Mouse (Mus musculus) spleen, adult 2 months (tissue): Measurements from ENCODE around the gene Tob2. TPM values are rescaled to one million over a fixed set of nuclear protein-coding genes. Genes with fewer than 3 reads are reported as not detected.

Experiments used
- DNase-seq, 2 experiments: peaks; one replicate each; pipeline versions ENCODE4 v3.0.0 to v3.0.0-alpha.2; 2012 to 2021; ENCODE audit warnings: low spot score in 2 of 2, low read depth in 1 of 2
- H3K27ac ChIP-seq: fragments of 200-500 bp; 2 replicates; pipeline ENCODE4 v1.5.1; 2012; ENCODE audit warnings: low read length, inconsistent platforms; ENCODE audit not compliant: insufficient read depth
- H3K27me3 ChIP-seq: fragments of 200-500 bp; 2 replicates; pipeline ENCODE4 v1.6.1; 2012; ENCODE audit warnings: mild to moderate bottlenecking, moderate library complexity, low read length, inconsistent platforms; ENCODE audit not compliant: control insufficient read depth, insufficient read depth
- H3K36me3 ChIP-seq: fragments of 200-500 bp; 2 replicates; pipeline ENCODE4 v1.6.1; 2012; ENCODE audit warnings: mild to moderate bottlenecking, low read length, inconsistent platforms; ENCODE audit not compliant: control insufficient read depth, insufficient read depth
- H3K4me1 ChIP-seq: fragments of 200-500 bp; 2 replicates; pipeline ENCODE4 v1.6.1; 2011; ENCODE audit warnings: inconsistent platforms; ENCODE audit not compliant: control insufficient read depth, insufficient read depth, insufficient read length
- H3K4me3 ChIP-seq: fragments of 200-500 bp; 2 replicates; pipeline ENCODE4 v1.5.1; 2011; ENCODE audit warnings: mild to moderate bottlenecking, inconsistent platforms; ENCODE audit not compliant: insufficient read depth, insufficient read length; ENCODE audit errors: extremely low read depth
- CTCF ChIP-seq: fragments of 200-500 bp; IDR thresholded peaks from 2 replicates; pipeline ENCODE4 v1.5.1; 2011; ENCODE audit warnings: mild to moderate bottlenecking, inconsistent platforms; ENCODE audit not compliant: insufficient read depth, insufficient read length, insufficient replicate concordance; ENCODE audit errors: extremely low read depth
- POLR2A ChIP-seq: fragments of 200-500 bp; IDR thresholded peaks from 2 replicates; pipeline ENCODE4 v1.6.1; 2011; ENCODE audit warnings: low read depth, low read length, inconsistent platforms
- WGBS: fragments of 180-500 bp; shearing (Covaris S2); methylation state at CpG from one replicate; pipeline ENCODE4 v1.1.7; 2018; 5-methylcytosine and 5-hydroxymethylcytosine counted together
- polyA plus RNA-seq: library from polyadenylated mRNA; depleted of rRNA; stranded (reverse); fragments of >200 nt; gene quantifications from 2 replicates; pipeline ENCODE4 v1.2.3, GENCODE M21; 2012

The Tob2 gene
- polyA plus RNA-seq, 1 experiment: 24.8 TPM

- Histone ChIP-seq H3K4me3 (no peak overlapping the region), H3K27me3 (no peaks in the 10 kb centered on the region), H3K27ac (no peak overlapping the region), H3K36me3 (peaks cover 12% of the 10 kb centered on the region), H3K4me1 (peaks cover 4% of the 10 kb centered on the region)
- no peak for DNase-seq
- WGBS: 87% methylated on average over 12 of the region's 12 CpGs
- TF ChIP-seq POLR2A: no peak
- TF ChIP-seq CTCF: no peak
Measured at GRCm38 (mm10) chr15:81814716-81815370, 43.8 kb downstream of the Tob2 start.

GRCm38 (mm10) chr15:81813986-81814705 is 44.5 kb downstream of the Tob2 start:
- no peak for DNase-seq
- WGBS: 82% methylated on average over 5 of the region's 5 CpGs
- H3K4me1 ChIP-seq: peaks cover 4% of the 10 kb centered on the region

GRCm38 (mm10) chr15:81812696-81813631 is 45.6 kb downstream of the Tob2 start:
- Histone ChIP-seq H3K4me1 (peaks cover 4% of the 10 kb centered on the region), H3K4me3 (no peak overlapping the region), H3K36me3 (peaks cover 12% of the 10 kb centered on the region), H3K27me3 (no peaks in the 10 kb centered on the region), H3K27ac (no peak overlapping the region)
- DNase-seq: no peak
- whole genome bisulfite sequencing: 65% methylated on average over 7 of the region's 7 CpGs
- TF ChIP-seq CTCF (no peak), POLR2A (no peak)

More at GRCm38 (mm10) chr15:81813986-81814705, 44.5 kb downstream of the Tob2 start:
- no peak overlapping the region for H3K27ac ChIP-seq
- H3K4me3 ChIP-seq: no peak overlapping the region
- TF ChIP-seq CTCF (no peak), POLR2A (no peak)
- H3K27me3 ChIP-seq: no peaks in the 10 kb centered on the region
- H3K36me3 ChIP-seq: peaks cover 12% of the 10 kb centered on the region

- WGBS: 71% methylated on average over 3 of the region's 3 CpGs
- H3K4me3 ChIP-seq: no peak overlapping the region
- no peak overlapping the region for H3K27ac ChIP-seq
- H3K27me3 ChIP-seq: no peaks in the 10 kb centered on the region
- peaks cover 12% of the 10 kb centered on the region for H3K36me3 ChIP-seq
- TF ChIP-seq POLR2A: no peak
- TF ChIP-seq CTCF: no peak
- no peak for DNase-seq
- H3K4me1 ChIP-seq: peaks cover 4% of the 10 kb centered on the region
Measured at GRCm38 (mm10) chr15:81812287-81812686, 46.3 kb downstream of the Tob2 start.

GRCm38 (mm10) chr15:81811599-81811996 is 47.0 kb downstream of the Tob2 start:
- Histone ChIP-seq H3K36me3 (peaks cover 11% of the 10 kb centered on the region), H3K27me3 (no peaks in the 10 kb centered on the region), H3K4me1 (peaks cover 4% of the 10 kb centered on the region), H3K27ac (peak overlapping the region; percentile 75), H3K4me3 (peak overlapping the region; percentile 72)
- DNase-seq: no peak
- 2% methylated on average over 21 of the region's 26 CpGs for WGBS
- TF ChIP-seq CTCF (no peak), POLR2A (no peak)

GRCm38 (mm10) chr15:81810671-81811598 is 47.7 kb downstream of the Tob2 start:
- peaks cover 4% of the 10 kb centered on the region for H3K4me1 ChIP-seq
- under 1% methylated on average over 84 of the region's 89 CpGs for WGBS
- H3K36me3 ChIP-seq: peaks cover 8% of the 10 kb centered on the region
- H3K27me3 ChIP-seq: no peaks in the 10 kb centered on the region
- peak overlapping the region; percentile 93 for H3K27ac ChIP-seq
- H3K4me3 ChIP-seq: peak overlapping the region; percentile 79
- DNase-seq: peak; percentile 96 to 97
- TF ChIP-seq POLR2A: peak; percentile 26; the same call in 1 of the 2 replicates
- no peak for TF ChIP-seq CTCF
